Mouse (Mus musculus) lung, postnatal 0 days (tissue): ENCODE measurements around the gene Phf10.

Experiments
- CTCF ChIP-seq: IDR thresholded peaks from 2 replicates; pipeline ENCODE4 v1.5.1; 2016; ENCODE audit warnings: antibody characterized with exemption, mild to moderate bottlenecking
- EP300 ChIP-seq: IDR thresholded peaks from 2 replicates; pipeline ENCODE4 v1.6.1; 2016; ENCODE audit warnings: antibody characterized with exemption, mild to moderate bottlenecking, control low read depth

GRCm38 (mm10) chr17:14904206-14904605 lies 56.9 kb downstream of the Phf10 start:
- TF ChIP-seq EP300 (no peak), CTCF (no peak)
